Mouse (Mus musculus): ENCODE results near the gene Nrsn2.

The Nrsn2 gene

GRCm38 (mm10) chr2:152343329-152344213 lies 32.9 kb downstream of the Nrsn2 start, which contains the start of gene Trib3:
Gene Trib3, minus strand, starts transcription at chr2:152344032.
- peak; percentile 78 for DNase-seq (ENCODE audit: low spot score)

GRCm38 (mm10) chr2:152339631-152340179 lies 36.7 kb downstream of the Nrsn2 start:
- DNase-seq (ENCODE audit: low spot score): no peak

GRCm38 (mm10) chr2:152338319-152338718 lies 38.1 kb downstream of the Nrsn2 start:
- no peak for DNase-seq (ENCODE audit: low spot score)

DNA sequence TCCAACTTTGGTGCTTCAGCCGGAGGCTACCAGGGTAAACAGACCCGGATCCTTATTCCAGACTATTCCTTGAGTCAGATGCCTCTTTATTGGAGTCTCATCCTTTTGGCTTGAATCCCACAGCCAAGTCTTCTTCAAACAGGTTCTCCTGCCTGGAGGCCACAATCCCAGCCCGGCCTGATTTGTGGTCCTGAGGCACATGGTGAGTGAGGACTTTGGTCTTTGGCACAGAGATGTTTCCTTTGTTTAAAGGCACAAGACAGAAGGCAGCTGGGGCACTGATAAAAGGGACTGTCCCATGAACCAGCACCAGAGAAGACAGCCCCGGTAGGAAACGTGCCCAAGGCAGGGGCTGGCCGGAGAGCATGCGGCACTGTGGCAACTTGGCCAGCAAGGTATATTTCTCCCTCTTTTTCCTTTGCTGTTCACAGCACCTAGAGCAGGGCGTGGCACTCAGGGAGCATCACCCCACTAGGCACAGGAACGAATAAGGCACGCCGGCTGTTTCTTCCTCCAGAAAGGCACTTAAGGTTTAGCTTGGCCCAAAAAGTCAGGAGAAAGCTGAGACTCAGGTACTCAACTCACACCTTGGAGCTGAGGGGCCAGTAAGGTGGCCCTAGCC lies 38.7 kb downstream of the Nrsn2 start:
- no peak for DNase-seq (ENCODE audit: low spot score)

GRCm38 (mm10) chr2:152336856-152337255 lies 39.6 kb downstream of the Nrsn2 start:
- DNase-seq (ENCODE audit: low spot score): no peak

DNA sequence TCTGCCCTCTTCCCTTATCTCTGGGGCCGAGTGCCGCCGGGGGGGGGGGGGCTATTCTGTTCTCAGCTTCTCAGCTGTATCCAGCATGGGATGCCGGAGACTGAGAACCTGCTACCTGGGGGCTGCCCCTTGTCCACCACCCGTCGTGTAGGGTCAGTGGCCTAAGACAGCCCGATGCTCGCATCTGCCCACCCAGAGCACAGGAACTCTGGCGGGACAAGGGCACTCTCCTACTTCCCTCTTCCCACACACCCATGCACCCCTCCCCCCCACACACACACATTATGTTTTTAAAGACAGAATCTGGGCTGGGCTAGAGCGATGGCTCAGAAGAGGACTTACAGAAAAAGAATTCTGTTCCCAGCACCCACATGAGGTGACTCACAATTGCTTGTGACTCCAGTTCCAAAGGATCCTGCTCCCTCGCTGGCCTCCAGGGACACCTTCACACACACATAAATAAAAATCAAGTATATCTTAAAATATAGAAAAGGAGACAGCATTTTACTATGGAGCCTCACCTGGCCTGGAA lies 41.1 kb downstream of the Nrsn2 start:
- no peak for DNase-seq (ENCODE audit: low spot score)

- DNase-seq (ENCODE audit: low spot score): no peak
Measured at GRCm38 (mm10) chr2:152333345-152334006, 43.0 kb downstream of the Nrsn2 start.

- DNase-seq (ENCODE audit: low spot score): peak; percentile 85
Measured at GRCm38 (mm10) chr2:152332101-152332825, 44.2 kb downstream of the Nrsn2 start, which contains the start of gene Rbck1. Gene Rbck1, minus strand, starts transcription at chr2:152332653.

DNA sequence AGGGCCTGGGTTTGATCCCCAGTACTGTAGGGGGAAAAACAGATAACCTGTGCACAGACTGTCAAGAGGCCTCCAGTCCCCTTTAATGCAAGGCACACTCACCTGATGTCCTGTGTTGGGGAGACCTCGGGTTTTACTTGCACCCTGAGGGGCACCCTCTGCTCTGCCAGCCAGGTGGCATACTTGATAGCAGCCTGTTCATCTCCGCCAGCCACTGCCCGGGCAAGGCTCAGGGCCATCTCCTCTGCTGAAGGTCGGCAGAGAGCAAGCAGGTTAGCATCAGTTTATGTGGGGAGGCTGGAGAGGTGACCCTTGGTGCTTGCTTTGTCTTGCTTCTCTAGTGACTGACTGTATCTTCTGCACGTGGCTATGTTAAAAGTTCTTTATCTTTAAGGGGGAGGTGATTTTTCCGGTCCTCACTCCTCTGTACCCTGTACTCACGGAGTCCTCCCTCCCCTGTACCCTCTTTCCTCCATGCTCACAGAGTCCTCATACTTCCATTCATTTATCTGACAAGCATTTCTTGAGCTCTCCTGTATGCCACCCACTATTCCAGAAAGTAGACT lies 45.5 kb downstream of the Nrsn2 start:
- no peak for DNase-seq (ENCODE audit: low spot score)

DNA sequence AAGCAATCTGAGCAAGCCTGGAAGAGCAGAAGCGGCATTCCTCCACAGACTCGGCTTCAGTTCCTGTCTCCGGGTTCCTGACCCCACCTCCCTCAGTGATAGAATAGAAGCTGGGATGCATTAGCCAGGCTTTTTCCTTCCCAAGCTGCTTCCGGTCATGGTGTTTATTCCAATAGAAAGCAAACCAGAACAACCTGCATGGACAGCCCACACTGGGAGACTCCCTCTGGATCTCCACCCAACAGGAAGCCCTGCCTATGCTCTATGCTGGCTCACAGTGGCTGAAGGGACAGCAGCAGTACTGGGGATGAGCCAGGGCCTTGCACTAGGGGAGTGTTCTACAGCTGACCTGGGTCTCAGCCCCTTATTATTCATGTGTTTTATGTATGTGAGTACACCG lies 48.5 kb downstream of the Nrsn2 start:
- no peak for DNase-seq (ENCODE audit: low spot score)

DNA sequence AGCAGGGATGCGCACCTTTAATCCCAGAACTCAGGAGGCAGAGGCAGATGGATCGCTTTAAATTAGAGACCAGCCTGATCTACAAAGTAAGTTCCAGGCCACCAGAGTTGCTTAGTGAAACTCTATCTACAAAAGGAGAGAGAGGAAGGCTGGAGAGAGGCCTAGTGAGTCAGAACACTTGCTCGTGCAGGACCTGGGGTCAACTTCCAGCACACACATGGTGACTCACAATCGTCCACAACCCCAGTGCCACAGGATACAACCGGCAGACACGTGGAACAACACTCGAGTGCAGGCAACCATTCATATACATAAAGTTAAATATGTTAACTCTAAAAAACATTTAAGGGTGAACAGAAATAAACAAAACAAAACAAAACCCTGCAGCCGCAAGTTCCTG lies 49.8 kb downstream of the Nrsn2 start:
- DNase-seq (ENCODE audit: low spot score): no peak

- no peak for DNase-seq (ENCODE audit: low spot score)
Measured at GRCm38 (mm10) chr2:152326157-152326556, 50.3 kb downstream of the Nrsn2 start.

DNA sequence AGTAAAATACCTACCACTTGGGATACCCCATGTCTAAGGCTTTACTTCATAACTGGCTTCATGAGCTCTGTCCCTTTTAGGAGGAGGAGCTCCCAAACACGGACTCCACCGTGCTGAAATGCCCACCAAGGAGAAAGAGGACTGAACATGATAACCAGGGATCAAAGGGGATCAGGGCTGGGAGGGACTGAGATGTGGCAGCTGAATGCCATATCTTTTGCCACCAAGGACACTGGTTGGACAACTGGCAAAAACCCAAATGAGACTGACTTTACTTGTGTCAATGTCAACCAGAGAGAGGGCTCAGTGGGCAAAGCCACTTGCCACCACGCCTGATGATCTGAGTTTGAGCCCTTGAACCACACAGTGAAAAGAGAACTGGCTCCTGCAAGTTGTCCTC lies 51.6 kb downstream of the Nrsn2 start:
- no peak for DNase-seq (ENCODE audit: low spot score)

DNA sequence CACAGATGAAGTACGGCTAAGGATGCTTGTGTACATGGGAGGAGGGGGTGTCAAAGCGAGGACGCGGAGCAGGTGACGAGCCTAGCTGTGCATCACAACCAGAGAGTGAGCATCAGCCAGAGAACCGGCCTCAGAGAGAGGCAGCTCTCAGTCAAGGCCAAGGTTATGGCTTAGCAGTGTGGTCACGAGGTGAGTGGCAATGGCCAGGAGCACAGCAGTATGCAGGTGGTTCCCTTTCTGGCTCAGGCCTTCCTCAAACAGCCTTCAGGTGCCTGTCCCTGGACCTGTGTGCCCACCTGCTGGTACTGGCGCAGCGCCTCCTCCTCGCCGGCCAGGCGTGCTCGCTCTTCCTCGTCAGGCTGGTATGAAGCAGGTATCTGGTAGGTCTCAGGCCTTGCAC lies 52.5 kb downstream of the Nrsn2 start:
- no peak for DNase-seq (ENCODE audit: low spot score)

DNA sequence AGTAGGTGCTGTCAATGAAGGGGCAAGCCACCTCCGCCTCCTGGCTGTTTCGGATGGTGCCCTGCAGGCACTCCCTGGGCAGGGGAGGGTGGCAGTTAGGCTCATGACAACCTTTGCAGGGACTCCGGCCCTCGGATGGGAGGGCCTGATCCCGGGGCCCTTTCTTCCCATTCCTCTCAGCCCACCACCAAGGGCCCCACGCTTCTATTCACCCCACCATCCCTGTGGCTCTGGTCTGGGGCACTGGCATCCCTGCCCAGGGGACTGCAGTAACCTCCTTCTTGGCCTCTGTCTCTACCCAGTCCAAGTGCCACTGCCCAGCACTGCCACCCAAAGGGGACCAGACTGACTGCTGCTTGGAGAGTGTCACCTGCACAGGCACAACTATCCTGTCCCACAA lies 54.2 kb downstream of the Nrsn2 start:
- no peak for DNase-seq (ENCODE audit: low spot score)

- no peak for DNase-seq (ENCODE audit: low spot score)
Measured at GRCm38 (mm10) chr2:152321558-152321957, 54.9 kb downstream of the Nrsn2 start.

All from urinary bladder, postnatal 14 days (tissue).